Mouse (Mus musculus) fat pad, adult 2 months (tissue): ENCODE data around the gene Grifin.

Source experiments
- DNase-seq: peaks from one replicate; pipeline ENCODE4 v3.0.0-alpha.2; 2011; ENCODE audit warnings: low read depth, low spot score; ENCODE audit errors: extremely low read depth

Grifin gene

DNA sequence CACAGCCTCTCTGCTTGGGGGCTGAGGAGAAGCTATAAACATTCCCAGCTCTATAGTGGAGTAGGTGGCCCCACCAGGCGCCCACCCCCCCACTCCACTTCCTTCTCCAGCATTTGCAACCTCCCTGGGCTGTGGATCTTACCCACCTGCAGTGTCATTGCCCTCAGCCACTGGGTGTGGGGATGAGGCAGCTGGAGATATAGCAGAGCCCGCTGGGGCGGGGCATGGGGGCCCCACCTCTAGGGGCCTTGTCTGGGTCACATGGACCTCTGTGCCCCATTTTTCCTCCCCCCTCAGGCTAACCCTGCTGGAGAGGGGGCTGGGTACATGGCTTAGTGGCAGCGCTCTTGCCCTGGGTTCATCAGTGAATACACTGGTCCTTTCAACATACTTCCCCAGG, at the start of gene Grifin:
Gene Grifin (minus strand): TSS at position 176 of the 400 bp plus-strand sequence.
- no peak for DNase-seq

DNA sequence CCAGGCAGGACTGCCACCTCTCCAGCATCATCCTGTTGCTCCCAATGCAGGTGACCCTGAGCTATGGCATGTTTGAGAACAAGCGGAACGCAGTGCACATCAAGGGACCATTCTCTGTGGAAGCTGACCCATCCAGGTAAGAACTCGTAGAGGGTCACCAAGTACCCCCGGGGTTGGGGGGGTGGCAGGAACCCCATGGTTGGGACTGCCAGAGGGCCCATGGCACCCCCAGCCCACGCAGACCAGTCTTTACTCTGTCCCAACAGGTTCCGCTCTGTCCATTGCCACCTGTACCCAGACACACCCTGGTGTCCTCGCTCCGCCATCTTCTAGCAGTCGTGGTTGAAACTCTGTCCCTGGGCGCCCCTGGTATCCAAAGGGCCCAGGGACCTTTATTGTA, 49.3 kb upstream of the Grifin start:
- DNase-seq, result no peak

DNA sequence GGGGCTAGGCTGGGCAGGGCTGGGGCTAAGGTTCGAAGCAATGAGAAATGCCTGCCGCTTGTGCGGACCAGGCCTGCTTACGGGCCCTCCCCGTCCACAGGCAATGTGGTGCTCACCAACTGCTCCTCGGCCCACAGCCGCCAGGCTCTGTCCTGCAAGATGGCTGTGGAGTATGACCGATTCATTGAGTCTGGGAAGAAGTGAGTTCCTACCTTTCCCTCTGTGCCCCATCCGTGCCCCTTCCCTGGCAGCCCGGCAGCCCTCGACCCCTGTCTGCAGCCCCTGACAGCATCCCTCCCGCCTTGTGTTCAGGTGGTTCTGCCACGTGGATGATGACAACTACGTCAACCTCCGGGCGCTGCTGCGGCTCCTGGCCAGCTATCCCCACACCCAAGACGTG, 47.3 kb upstream of the Grifin start:
- no peak for DNase-seq

DNA sequence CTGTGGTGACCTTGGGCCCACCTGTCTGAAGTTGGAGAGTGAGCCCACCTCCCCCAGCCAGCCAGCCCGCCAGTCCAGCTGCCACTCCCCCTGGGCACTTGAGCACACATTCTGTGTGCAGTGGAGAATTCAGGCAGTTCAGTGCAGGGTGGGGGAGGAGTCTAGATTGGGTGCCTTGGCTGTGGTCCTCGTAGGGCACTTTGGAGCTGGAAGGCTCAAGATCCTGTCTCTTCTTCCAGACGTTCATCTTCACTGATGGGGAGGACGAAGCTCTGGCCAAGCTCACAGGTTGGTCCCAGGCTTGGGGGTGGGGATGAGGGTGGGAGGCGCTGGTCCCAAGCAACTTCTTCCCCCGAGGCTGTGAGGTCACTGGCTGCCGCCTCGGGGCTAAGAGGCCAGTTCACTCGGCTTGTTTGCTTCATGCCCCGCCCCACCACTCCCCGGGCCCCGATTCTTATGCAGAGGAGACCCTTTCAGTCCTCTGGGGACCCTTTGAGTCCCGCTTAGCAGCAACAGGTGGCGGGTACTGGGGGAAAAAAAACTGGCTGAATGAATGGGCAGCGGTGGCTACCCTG, 46.8 kb upstream of the Grifin start:
- no peak for DNase-seq

DNA sequence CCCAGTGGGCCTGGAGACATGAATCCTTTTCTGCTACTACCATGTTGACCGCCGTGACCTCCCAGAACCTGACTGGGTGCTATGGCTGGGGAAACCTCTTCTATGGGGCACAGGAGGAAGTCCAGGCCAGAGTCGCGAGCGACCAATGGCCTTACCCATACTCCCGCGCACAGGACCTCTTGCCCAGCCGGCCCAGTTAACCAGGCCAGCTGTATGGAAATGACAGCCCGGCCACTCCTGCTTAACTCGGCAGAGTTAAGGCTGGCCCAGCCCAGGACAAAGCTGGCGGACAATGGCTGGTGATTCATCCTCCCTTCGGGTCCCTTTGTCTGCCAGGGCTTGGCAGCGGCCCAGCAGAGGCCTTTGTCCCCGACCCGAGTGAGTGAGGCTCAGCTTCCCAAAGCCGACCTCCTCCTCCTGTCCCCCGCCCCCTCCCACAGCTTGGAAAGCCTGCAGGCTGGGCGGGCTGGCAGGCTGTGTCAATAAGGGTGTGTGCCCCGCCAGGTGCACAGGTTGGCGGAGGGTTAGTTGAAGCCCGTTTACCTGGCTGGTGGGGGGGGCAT, 46.2 kb upstream of the Grifin start:
- no peak for DNase-seq

DNA sequence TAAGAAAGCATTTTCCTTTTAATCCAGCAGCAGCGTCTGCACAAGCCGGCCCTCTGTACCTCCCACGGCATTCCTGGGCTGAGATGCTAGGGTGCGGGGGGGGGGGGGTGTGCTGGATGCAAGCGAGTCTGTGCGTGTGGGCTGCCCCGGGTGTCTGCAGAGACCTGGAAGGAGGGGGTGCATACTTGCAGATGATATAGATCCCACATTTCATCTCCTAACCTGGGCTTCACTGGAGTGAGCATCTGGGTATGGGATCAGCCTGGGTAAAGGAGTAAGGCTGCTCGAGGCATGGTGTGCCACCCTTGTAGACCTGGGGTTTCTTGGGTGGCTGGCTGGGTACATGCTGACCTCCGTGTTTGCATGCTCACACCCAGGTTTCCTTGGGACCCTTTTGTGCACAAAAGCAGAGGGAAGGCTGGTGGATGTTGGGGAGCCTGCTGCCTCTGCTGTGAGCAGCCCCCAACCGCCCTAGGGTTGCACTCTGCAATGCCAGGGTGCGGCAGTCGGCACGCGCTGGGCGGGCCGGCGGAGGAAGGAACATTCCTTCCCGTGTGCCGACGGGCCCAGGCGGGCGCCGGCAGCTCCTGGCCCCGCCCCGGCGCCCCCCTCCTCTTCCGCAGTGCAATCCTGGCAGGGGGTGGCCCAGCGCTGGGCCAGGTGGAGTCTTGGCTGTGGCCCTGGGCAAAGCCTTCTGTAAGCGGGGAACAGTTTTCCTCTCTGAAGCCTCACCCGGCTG, 45.6 kb upstream of the Grifin start:
- DNase-seq, result no peak

DNA sequence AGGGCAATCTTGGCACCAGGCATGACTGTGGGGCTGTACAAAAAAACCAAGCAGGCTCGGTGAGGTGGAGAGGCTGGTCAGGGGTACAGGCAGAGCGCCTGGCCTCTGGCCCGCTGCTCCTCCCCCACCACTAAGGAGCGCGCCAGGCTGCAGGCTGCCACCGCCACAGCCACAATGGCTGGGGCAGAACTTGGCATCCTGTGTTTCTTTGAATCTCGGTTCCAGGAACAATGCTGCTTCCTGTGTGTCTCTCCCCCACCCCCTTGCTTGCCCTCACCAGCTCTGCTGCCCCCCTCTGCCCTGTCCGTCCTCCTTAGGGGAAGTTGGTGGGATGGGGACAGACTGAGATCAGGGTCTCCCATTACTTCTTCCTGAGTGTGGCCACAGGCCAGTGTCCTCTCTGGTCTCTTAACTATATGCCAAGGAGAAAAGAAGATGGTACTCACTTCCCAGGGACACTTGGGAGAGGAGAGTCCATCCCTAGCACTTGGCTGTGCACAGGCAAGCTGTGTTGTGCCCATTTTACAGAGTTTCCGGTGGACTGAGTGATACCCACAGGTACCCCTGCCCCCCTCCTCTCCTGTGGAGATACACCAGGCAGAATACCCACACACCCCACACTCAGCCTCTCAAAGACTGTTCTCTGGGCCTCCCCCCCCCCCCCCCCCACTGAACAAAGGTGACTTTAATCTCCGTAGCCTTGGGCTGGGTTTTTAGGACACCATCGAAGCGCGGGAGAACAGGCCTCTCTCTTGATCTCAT, 44.8 kb upstream of the Grifin start:
- no peak for DNase-seq

DNA sequence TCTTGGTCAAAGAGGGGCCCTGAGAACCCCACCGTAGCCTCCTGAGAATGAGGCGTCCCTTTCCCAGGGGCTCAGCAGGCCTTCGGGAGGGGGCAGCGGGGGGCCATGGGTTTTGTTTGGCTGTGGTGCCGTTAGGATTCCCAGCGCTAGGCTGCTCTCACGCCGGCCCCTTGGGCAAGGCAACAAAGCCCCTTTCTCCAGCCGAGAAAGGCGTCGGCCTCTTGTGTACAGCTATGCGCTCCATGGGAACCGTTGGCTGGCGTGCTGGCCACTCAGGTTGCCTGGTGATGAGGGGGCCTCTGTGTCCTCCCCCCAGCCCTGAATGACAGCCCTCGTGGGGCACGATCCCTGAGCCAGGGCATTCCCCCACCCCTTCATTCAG, 43.8 kb upstream of the Grifin start:
- DNase-seq, result no peak

DNA sequence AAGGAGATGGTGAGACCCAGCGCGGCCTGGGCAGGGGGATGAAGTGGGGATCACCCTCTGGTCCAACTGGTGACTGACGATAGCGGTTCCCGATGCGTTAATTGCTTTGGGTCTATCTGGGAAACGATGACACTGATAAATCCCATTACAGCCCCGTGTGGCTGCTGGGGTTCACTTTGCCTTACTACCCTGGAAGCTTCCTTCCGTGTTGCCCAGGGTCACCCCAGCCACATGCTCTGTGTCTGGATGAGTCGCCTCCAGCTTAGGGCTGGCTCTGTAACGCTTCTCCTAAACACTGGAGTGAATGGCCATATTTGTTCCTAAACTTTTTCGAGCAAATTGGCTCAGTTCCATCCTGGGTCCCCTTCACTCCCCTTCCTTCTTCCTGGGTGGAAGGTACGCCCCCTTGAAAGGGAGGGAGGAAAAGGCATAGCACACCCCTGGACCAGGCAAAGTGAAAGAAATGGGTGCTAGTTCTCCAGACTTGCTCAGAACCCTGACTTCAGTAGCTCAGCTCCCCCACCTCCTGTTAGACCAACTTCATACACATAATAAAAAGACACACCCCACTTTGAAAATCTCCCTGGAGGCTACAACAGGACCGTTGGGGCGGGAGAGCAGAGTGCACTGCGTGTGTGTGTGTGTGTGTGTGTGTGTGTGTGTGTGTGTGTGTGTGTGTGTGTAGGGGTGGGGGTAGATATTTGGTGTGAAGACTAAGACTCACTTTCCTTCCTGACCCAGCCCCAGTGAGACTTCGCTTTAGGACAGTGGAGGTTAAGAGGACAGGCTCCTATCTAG, 43.2 kb upstream of the Grifin start:
- DNase-seq, result no peak

DNA sequence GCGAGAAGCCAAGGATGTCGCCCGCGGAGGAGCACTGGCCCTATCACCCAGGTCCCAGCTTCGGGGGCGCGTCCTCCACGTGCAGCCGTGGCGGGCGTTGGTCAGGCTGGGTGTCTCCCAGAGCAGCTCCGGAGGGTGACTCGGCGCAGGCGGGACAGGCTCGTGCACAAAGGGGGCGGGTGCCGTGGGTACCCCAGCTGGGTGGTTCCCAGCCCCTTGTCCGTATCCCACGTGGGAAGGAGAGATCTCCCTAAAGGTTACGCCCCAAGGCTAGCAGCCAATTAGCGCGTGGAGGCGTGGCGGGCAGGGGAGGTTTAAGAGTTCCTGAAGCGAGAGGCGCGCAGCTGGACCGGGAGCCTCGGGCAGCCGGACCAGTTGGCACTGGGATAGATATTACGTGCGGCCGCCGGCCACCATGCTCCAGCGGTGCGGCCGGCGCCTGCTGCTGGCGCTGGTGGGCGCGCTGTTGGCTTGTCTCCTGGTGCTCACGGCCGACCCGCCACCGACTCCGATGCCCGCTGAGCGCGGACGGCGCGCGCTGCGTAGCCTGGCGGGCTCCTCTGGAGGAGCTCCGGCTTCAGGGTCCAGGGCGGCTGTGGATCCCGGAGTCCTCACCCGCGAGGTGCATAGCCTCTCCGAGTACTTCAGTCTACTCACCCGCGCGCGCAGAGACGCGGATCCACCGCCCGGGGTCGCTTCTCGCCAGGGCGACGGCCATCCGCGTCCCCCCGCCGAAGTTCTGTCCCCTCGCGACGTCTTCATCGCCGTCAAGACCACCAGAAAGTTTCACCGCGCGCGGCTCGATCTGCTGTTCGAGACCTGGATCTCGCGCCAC, 42.3 kb upstream of the Grifin start, which contains the start of gene Lfng:
Gene Lfng (plus strand): TSS at position 320 of the 835 bp plus-strand sequence.
- no peak for DNase-seq

DNA sequence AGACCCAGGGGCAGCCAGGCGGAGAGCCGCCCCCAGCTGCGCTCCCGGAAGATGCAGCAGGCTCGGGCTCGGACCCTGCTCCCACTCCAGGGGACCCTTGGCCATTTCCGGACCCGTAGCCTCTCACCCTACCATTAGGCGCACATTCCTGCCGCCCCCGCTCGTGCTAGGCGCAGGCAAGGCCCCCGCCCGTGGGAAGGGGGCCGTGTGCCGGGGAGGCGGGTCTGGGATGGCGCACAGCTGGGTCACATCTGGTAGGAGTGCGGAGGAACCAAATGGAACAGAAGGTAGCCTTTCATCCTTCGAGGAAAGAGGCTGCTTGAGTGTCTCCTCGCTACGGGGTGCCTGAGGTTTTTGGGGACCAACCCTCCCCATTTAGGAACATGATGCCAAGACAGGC, 41.5 kb upstream of the Grifin start:
- no peak for DNase-seq

DNA sequence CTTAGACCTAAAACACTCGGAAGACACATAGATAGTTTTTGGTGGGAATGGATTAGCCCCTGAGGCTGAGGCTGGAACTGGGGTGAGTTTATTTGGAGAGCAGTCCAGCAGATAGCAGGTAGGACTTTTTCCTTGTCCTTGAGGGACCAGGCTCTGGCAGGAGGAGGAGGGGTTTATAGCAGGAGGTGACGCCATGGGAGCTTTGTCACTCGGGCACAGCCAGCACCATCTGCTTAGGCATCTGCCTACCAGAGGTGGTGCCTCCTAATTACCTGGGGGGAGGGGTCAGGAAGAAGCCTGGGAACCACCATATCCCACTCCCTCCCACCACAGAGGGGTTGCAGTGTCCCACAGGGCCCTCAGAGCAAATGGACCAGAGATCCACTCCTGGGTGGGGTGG, 40.4 kb upstream of the Grifin start:
- no peak for DNase-seq

DNA sequence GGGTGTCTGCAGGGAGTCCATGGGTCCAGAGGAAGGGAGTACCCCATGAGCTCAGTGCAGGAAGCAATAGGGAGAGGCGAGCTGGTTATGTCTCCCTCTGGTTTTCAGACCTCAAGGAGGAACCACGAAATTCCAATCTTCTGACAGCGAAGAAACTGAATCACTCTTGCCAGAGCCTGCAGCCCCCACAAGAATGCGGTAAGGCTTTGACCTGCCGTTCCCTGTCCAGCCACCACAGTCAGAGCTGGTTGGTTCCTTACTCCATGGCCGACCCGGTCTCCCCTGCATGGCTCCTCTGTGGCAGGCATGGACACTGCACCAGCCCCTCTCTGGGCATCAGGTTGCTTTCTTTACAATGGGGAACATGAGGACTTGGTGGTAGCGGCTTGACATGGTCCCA, 39.5 kb upstream of the Grifin start:
- no peak for DNase-seq

DNA sequence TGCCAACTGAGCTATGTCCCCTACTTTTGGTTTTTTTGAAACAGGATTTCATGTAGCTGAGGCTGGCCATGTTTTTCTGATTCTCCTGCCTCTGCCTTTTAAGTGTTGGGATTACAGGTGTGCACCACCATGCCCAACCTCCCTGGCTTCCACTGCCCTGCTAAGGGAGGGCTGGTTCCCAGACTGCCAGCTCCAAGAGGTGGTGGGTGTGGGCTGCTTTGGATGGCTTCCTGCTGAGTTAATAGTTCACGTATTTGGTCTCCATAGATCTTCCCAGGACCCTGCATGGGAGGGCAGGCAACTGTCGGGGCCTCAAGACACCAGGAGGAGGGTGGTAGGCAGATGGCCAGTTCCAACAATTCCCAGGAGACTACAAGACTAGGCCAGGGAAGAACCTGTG, 37.7 kb upstream of the Grifin start:
- no peak for DNase-seq

DNA sequence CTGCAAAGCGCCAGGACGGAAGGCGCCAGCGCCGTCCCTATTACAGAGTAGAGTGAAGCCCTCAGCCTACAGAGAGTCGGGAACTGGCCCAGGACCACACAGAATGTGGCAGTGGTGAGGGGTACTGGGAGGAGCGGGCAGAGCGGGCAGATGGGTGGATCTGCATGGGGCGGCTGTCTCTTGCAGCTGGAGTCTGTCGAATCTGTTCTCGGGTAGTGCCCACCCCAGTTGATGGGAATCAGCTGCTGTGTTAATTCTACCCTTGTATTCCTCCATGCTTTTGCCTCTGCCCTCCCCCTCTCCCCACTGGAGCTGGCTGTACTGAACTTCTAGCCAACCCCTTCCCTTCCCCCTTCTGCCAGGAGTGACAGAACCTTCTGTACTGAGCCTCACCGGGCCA, 36.8 kb upstream of the Grifin start:
- no peak for DNase-seq

DNA sequence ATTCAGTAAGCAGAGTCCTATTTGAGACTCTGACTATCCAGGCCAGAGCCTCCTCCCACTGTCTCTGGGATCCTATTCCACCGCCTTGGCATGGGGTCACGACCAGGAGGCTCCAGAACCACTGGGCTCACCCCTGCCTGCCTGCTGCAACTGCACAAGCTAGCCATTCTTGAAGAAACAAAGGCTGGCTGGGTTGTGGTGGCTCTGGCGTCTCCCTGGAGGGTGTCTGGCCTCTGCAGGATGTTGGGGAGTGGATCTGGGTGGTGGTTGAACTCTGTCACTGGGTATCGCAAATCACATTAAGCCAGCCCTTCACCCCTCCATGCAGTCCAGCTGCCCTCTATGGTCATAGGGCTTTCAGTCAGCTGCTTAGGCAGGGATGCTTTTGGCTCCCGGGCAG, 35.1 kb upstream of the Grifin start:
- DNase-seq, result no peak

DNA sequence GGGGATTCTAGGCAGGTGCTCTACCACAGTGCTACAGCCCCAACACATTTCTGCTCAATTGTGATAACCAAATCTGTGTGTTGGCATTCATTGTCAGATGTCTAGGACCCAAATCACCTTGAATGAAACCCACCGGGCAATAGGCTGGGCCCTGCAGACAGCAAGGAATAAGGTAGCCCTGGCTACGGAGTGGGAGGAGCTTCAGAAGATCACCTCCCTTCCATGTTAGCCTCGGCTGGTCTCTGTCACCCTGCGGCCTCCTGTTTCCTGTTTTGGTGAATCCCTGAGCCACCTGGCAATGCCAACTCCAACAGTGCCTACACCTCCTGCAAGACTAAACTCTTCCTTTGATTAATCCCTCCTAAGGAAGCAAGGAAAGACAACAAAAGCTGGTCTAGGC, 32.9 kb upstream of the Grifin start:
- DNase-seq, result no peak

DNA sequence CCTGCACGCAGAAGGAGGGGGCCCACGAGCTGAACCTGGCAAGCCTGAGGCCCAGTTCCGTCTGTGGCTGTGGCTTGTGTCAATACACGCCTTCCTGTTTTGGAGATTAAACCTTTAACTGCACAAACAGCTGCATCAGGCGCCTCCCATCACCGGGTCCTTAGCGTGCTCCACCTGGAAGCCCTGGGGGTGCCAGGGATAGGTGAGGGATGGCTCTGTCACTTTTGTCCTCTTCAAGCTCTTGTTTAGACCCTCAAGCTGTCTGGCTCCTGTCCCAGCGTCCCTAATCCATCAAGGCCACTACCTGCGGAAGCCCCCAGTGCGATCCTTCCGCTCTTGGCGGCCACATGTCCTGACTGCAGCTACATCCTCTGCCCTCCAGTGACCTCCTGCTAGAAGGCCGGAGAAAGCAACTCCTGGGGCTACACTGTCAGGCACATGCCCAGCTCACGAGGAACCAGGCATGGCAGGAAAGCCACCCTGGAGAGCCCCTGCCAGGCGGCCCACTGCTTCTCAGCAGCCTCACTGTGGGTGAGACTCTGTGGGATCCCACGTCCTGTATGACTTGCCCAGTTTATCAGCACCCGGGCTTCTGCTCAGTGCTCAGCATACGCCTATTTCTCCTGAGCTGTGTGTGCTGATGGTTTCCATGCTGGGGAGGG, 32.2 kb upstream of the Grifin start:
- no peak for DNase-seq

DNA sequence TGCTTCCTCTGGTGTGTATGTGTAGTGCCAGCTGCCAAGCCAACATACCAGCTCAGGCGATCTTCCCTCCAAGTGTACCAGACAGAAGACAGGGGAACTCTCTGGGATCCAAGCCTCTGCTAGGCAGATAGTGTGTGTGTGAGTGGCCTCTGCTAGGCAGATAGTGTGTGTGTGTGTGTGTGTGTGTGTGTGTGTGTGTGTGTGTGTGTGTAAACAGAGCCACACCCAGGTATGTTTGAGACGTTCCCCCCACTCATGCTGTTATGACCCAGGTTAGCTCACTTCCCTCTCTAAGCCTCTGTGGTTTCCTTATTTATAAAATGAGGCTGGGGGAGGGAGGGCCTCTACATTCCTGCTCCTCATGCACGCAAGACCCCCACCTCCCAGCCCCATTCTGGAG, 31.6 kb upstream of the Grifin start:
- DNase-seq, result no peak

DNA sequence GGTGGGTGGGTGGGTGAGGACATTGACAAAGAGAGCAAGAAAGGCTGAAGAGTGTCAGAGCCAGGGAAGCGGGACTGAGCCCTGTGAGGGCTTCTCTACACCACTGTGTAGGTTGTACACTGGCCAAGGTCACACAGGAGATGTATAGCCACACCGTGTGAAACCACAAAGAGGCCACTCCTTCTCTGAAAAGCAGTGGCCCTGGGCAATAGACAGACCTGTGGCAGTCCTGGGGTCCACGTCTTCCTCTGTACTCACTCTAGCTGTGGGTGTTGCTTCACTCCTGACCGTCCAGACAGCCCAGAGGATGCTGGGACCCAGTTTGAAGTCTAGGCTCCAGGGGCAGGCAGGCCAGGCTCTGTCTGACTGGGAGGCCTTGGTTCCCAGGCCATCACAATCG, 30.0 kb upstream of the Grifin start:
- no peak for DNase-seq
